Mouse (Mus musculus) frontal cortex, postnatal 36 days (tissue): ENCODE measurements at regions not wholly inside any gene's neighbourhood (a gene's known extent, or its start where the extent isn't known, plus 50 kb on each side); places are given as distances from the start of the nearest gene placed in this dataset.
A peak's percentile ranks its signal among the peaks of the same experiment; 100 is the strongest.

ENCODE experiments used
- DNase-seq, 2 experiments: peaks; one replicate each; pipeline ENCODE4 v3.0.0; 2022; ENCODE audit warnings: low spot score in 2 of 2

- DNase-seq: peak; percentile 3 to 14
Observed at GRCm38 (mm10) chr5:127129495-127129894, 112.1 kb upstream of the Tmem132c start.

GRCm38 (mm10) chr5:127134441-127134840 is 107.2 kb upstream of the Tmem132c start:
- no peak for DNase-seq

- DNase-seq: no peak
Observed at GRCm38 (mm10) chr5:127140651-127141050, 101.0 kb upstream of the Tmem132c start.

DNA sequence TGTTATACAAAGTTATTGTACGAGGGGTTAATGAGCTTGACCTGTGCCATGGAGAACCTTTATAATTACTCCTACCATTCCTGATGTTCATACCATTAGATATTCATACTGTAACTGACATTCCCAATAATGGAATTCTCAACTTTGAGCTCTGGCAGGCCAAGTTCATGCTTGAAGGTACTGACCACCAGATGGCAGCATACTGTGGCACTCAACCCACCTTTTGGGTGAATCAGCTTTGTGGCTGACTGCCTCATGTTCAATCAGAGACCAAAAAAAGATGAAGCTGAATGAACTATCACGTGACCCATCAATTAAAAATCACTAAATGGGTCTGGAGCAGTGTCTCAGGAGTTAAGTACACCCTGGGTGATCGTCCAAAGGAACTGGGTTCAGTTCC is 81.3 kb upstream of the Tmem132c start:
- peak in 1 of 2 experiments; percentile 25 for DNase-seq

GRCm38 (mm10) chr5:127163376-127163775 is 78.2 kb upstream of the Tmem132c start:
- DNase-seq: peak; percentile 20 to 66

DNA sequence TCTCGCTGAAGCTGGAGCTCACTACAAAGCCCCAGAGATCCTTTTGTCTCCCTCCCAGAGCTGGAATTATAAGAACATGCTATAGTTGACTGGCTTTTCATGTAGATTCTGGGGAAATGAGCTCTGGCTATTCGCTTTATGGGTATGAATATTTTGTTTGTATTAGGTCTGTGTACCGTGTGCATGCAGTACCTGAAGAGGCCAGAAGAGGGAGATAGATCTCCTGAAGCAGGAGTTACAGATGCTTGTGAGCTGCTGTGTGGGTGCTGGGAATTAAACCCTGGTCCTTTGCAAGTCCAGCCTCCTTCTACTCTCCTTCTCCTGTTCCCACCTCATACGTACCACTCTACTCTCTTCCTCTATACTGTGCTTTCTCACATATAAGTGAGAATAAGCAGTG is 52.6 kb upstream of the Tmem132c start:
- no peak for DNase-seq
